Mouse (Mus musculus) forebrain, embryonic 12.5 days (tissue): ENCODE measurements around the gene Vgll1. TPM values are rescaled to one million over a fixed set of nuclear protein-coding genes. Genes with fewer than 3 reads are reported as not detected.
A peak's percentile ranks its signal among the peaks of the same experiment; 100 is the strongest.

Source experiments
- ATAC-seq: fragments of 200-750 bp; cut with Nextera tagmentation; 2 replicates; pipeline ENCODE4 v1.8.0; 2017; ENCODE audit warnings: moderate TSS enrichment; ENCODE audit not compliant: low FRiP score
- H3K27ac ChIP-seq: fragments of 300-500 bp; sonication (generic); 2 replicates; pipeline ENCODE4 v1.5.1; 2016; ENCODE audit warnings: mild to moderate bottlenecking
- H3K27me3 ChIP-seq: fragments of 300-500 bp; sonication (generic); 2 replicates; pipeline ENCODE4 v1.6.1; 2016; ENCODE audit warnings: mild to moderate bottlenecking
- H3K36me3 ChIP-seq: fragments of 300-500 bp; sonication (generic); replicated peaks from 2 replicates; pipeline ENCODE4 v1.6.1; 2016; ENCODE audit warnings: mild to moderate bottlenecking
- H3K4me1 ChIP-seq: fragments of 300-500 bp; sonication (generic); 2 replicates; pipeline ENCODE4 v1.6.1; 2016
- H3K4me2 ChIP-seq: fragments of 300-500 bp; sonication (generic); 2 replicates; pipeline ENCODE4 v1.6.1; 2016; ENCODE audit warnings: mild to moderate bottlenecking, moderate library complexity
- H3K4me3 ChIP-seq: fragments of 300-500 bp; sonication (generic); replicated peaks from 2 replicates; pipeline ENCODE4 v1.5.1; 2016; ENCODE audit warnings: mild to moderate bottlenecking
- H3K9ac ChIP-seq: fragments of 300-500 bp; sonication (generic); 2 replicates; pipeline ENCODE4 v1.6.1; 2016; ENCODE audit warnings: mild to moderate bottlenecking
- H3K9me3 ChIP-seq: fragments of 300-500 bp; sonication (generic); 2 replicates; pipeline ENCODE4 v1.6.1; 2016
- WGBS: fragments of 180-500 bp; shearing (Covaris S2); methylation state at CpG from one replicate; pipeline ENCODE4 v1.1.7; 2016; 5-methylcytosine and 5-hydroxymethylcytosine counted together
- polyA plus RNA-seq: library from polyadenylated mRNA; unstranded; fragments of >200 nt; fragmentation: Nextera tagmentation; extraction: Ambion mirVana; gene quantifications from 2 replicates; pipeline ENCODE4 v1.2.1, GENCODE M21; 2016

Gene Vgll1
- 0.15 and 0.34 TPM in 2 replicates for polyA plus RNA-seq

DNA sequence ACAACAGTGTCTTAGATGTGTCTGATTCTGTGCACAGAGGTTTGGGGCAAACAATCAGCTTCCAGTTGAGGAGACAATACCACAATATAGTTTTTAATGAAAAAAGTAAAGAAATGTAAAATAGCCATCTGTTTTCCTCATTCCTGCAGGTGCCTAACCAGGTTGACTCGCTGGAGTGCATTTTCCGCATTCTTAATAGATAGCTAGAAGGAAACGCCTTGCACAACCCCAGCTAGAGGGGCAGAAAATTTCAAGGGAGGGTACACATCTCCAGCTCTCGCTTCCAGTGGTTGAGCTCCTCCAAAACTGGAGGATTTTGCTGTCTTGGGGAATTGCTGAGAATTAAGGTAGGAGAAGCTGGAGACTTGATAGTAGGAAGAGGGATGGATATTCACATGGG is at the start of gene Vgll1:
Vgll1 (plus strand) TSS at position 301 of the 400 bp plus-strand sequence.
- no peak within 1 kb of the TSS for H3K4me2 ChIP-seq
- WGBS, result 86% methylated on average over 4 of the region's 4 CpGs
- no peaks in the 10 kb centered on the region for H3K9me3 ChIP-seq
- H3K36me3 ChIP-seq, result no peaks in the 10 kb centered on the region
- H3K9ac ChIP-seq, result no peak within 1 kb of the TSS
- no peak for ATAC-seq
- no peaks in the 10 kb centered on the region for H3K4me1 ChIP-seq
- H3K27ac ChIP-seq, result no peak within 1 kb of the TSS
- H3K27me3 ChIP-seq, result no peaks in the 10 kb centered on the region
- no peak within 1 kb of the TSS for H3K4me3 ChIP-seq

DNA sequence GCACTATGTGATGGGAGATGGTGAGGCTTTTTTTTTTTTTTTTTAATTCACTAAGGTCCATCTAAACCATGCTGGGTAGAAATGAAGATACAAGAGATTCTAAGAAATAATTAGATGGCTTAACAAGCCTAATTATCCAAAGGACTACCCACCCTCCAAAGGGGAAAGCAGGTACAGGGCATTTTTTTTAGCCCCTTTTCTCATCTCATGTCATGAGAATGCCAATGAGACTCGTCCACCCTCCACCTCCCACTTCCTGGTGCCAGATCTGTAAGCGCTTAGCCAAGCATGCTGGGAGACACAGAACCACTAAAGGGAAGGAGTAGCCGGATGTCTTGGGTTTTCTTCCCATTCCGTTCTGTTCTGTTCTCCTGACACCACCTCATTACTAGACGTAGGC is 45.1 kb upstream of the Vgll1 start, which contains the start of gene Brs3:
Brs3 (plus strand) TSS at position 301 of the 400 bp plus-strand sequence.
- no peak for ATAC-seq
- no peak within 1 kb of the TSS for H3K4me3 ChIP-seq
- no peak within 1 kb of the TSS for H3K27ac ChIP-seq
- H3K4me1 ChIP-seq, result no peaks in the 10 kb centered on the region
- H3K36me3 ChIP-seq, result no peaks in the 10 kb centered on the region
- WGBS, result 78% methylated on average over 5 of the region's 5 CpGs
- H3K27me3 ChIP-seq, result no peaks in the 10 kb centered on the region
- H3K9ac ChIP-seq, result no peak within 1 kb of the TSS
- no peak within 1 kb of the TSS for H3K4me2 ChIP-seq
- H3K9me3 ChIP-seq, result no peaks in the 10 kb centered on the region

DNA sequence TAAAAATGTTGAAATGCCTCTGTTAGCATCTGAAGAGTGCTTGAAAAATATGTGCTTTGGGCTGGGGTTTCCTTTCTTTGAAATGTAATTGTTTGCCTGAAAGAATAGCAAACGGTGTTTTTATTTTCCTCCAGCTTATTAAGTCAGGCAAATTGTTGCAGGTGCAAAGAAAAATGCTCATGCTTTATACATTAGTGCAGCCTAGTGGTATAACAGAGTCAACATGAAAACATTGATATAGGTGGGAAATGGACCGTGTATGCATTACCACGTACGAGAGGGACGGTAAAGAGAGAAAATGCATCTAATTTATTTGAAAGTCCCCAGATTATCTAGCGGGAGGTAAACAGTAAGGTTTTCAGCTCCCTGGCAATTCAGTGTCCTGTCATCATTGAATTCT is 44.0 kb upstream of the Vgll1 start:
- H3K9ac ChIP-seq, result no peak overlapping the region
- WGBS, result 86% methylated on average over 6 of the region's 6 CpGs
- H3K36me3 ChIP-seq, result no peaks in the 10 kb centered on the region
- no peak overlapping the region for H3K4me2 ChIP-seq
- no peaks in the 10 kb centered on the region for H3K27me3 ChIP-seq
- no peak overlapping the region for H3K4me3 ChIP-seq
- H3K27ac ChIP-seq, result no peak overlapping the region
- H3K9me3 ChIP-seq, result no peaks in the 10 kb centered on the region
- no peak for ATAC-seq
- H3K4me1 ChIP-seq, result no peaks in the 10 kb centered on the region

DNA sequence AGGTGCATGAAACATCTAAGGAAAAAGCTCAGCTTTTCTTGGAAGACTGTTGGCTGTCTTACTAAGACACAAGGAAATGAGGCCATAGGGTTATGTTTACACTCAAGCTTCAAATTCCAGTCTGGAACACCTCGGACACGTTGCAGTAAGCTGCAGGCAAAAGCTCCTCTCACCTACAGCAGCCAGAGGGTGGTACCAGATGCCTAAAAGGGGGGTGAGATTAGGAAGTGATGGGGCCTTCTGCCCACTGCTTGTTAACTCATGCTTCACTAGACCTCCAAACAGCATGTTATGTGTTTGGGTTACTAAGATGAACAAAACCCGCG is 35.1 kb upstream of the Vgll1 start:
- no peaks in the 10 kb centered on the region for H3K27me3 ChIP-seq
- no peaks in the 10 kb centered on the region for H3K36me3 ChIP-seq
- H3K9ac ChIP-seq, result peak overlapping the region; percentile 42; the same call in 1 of the 2 replicates
- ATAC-seq, result peak; percentile 76
- H3K4me2 ChIP-seq, result peak overlapping the region; percentile 45
- H3K4me3 ChIP-seq, result peak overlapping the region; percentile 55
- no peaks in the 10 kb centered on the region for H3K9me3 ChIP-seq
- peaks cover 4% of the 10 kb centered on the region; the same call in 1 of the 2 replicates for H3K4me1 ChIP-seq
- WGBS, result 18% methylated on average over 4 of the region's 4 CpGs
- H3K27ac ChIP-seq, result peak overlapping the region; percentile 95

DNA sequence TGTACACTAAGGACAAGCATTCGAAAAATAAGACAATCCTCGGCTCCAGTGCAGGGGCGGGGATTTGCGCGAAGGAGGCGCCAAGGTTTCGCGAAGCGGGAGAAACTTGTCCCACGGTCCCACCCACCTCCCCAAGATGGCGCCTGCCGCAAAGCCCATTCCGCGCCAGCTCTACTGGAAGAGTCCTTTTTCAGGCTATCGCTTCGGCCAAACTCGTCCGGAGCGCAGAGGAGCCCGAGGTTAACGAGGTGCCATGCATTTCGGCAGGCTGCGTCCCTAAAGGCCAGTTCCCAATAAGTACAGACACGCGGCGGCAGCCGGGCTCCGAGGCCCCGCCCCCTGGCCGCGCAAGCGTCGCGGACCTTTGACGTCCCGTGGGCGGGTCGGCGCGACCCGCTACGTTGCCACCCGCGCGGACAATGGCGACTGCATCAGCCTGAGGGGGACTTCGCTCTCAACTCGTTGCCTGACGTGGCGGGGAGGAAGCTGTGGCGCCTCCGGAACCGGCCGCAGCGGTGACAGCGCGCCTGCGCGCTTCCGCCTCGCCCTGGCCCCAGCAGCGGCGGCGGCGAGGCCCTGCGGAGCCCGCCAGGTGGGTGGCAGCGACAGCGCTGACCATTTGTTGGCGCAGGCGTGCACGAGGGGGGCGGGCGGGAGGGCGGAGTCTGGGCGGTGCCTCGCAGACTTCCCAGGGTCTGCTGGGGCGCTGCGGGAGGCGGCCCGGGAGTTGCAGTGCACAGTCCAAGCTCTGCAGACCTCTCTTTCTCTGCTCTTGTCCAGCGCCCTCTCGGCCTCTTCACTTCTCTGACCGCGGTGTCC is 34.5 kb upstream of the Vgll1 start, which contains the start of gene Htatsf1:
Htatsf1 (plus strand) TSS at position 410 of the 819 bp plus-strand sequence.
- ATAC-seq, result peak; percentile 96
- peaks cover 4% of the 10 kb centered on the region; the same call in 1 of the 2 replicates for H3K4me1 ChIP-seq
- H3K9ac ChIP-seq, result peak within 1 kb of the TSS; percentile 59
- no peaks in the 10 kb centered on the region for H3K9me3 ChIP-seq
- H3K4me2 ChIP-seq, result peak within 1 kb of the TSS; percentile 59
- peak within 1 kb of the TSS; percentile 55 for H3K4me3 ChIP-seq
- 16% methylated on average over 71 of the region's 85 CpGs for WGBS
- H3K27ac ChIP-seq, result peak within 1 kb of the TSS; percentile 95
- no peaks in the 10 kb centered on the region for H3K36me3 ChIP-seq
- H3K27me3 ChIP-seq, result no peaks in the 10 kb centered on the region

DNA sequence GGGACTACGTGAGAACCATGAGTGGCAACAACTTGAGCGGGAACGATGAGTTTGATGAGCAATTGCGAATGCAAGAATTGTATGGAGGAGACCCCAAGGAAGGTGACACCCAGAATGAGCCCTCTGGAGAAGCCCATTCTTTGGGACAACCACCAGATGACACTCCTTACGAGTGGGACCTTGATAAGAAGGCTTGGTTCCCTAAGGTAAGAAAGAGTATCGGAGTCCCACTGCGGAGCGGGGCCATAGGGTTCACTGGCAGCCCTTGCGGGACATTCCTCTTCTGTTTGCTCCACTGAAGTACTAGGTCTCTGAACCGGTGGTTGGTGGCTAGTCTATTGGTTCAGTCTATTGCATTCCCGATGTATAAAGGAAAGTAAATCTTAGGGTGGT is 33.9 kb upstream of the Vgll1 start:
- 22% methylated on average over 11 of the region's 11 CpGs for WGBS
- Histone ChIP-seq H3K9me3 (no peaks in the 10 kb centered on the region), H3K4me2 (peak overlapping the region; percentile 59), H3K27me3 (no peaks in the 10 kb centered on the region), H3K36me3 (no peaks in the 10 kb centered on the region), H3K27ac (peak overlapping the region; percentile 95; the same call in 1 of the 2 replicates), H3K4me1 (peaks cover 4% of the 10 kb centered on the region; the same call in 1 of the 2 replicates), H3K4me3 (peak overlapping the region; percentile 55), H3K9ac (peak overlapping the region; percentile 59)
- ATAC-seq, result no peak; the same call in 1 of the 2 replicates

DNA sequence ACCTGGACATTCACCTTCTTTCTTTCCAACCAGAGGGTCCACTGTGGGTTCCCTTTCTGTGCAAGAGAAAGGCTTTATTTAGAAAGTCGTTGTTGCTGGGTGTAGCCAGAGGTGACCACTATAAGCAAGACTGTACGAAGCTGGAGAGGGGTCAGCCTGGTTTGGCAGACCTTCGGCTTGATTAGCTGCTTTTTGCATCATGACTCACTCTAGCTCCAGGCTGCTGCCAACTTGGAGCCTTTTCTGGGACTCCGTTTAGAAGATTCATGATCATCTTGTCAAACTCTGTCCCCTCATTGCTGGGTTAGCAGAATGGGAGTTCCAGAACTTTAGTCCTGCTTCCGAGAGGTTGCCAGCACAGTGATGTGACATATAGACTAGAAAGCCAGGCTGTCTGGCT is 6.4 kb upstream of the Vgll1 start:
- Histone ChIP-seq H3K27ac (no peak overlapping the region), H3K9me3 (no peaks in the 10 kb centered on the region), H3K4me3 (no peak overlapping the region), H3K9ac (no peak overlapping the region), H3K4me2 (no peak overlapping the region), H3K4me1 (no peaks in the 10 kb centered on the region), H3K36me3 (no peaks in the 10 kb centered on the region), H3K27me3 (no peaks in the 10 kb centered on the region)
- ATAC-seq, result no peak
- 77% methylated on average over 5 of the region's 5 CpGs for WGBS

DNA sequence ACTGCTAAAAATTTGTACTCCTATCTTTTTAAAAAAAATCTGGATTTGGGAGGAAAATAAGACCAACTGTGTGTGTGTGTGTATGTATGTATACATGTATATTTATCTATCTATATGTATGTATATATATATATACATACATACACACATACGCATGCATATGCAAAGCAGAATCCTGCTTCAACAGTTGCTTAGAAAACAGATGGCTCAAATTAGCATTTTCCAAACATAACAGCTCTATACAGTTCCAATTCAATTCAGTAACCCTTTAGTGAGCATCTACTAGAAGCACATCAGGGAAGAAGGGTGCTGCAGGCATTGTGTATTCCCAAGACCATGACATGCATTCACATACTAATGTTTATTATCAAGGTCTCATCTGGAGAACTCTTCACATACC is 15.5 kb downstream of the Vgll1 start:
- H3K27me3 ChIP-seq, result no peaks in the 10 kb centered on the region
- H3K9me3 ChIP-seq, result no peaks in the 10 kb centered on the region
- no peak overlapping the region for H3K4me3 ChIP-seq
- no peak overlapping the region for H3K27ac ChIP-seq
- no peaks in the 10 kb centered on the region for H3K4me1 ChIP-seq
- no peak overlapping the region for H3K9ac ChIP-seq
- whole genome bisulfite sequencing, result 77% methylated on average over 1 of the region's 1 CpGs
- no peak overlapping the region for H3K4me2 ChIP-seq
- ATAC-seq, result no peak
- H3K36me3 ChIP-seq, result no peaks in the 10 kb centered on the region

DNA sequence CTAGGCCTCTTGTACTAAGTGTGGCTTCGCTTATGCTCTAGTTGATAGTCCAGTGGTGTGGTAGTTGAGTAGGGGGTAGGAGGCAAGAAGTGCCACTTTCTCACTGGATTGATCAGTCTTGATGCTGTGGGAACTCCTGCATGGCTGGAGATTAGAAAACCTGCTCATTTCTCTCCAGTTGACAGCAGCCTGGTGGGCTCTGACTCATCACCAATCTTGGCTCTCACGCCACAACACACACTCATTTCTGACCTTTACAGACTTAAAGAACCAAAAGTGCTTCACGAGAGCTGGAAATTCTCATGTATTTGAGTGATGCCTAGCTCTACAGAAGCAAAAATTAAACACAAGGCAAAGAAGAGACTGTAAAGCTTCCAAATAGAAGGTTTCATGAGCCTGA is 19.1 kb downstream of the Vgll1 start:
- Histone ChIP-seq H3K9ac (no peak overlapping the region), H3K4me3 (no peak overlapping the region), H3K27ac (no peak overlapping the region), H3K4me2 (no peak overlapping the region), H3K9me3 (no peaks in the 10 kb centered on the region), H3K27me3 (no peaks in the 10 kb centered on the region), H3K4me1 (no peaks in the 10 kb centered on the region), H3K36me3 (no peaks in the 10 kb centered on the region)
- ATAC-seq, result no peak
- 94% methylated on average over 3 of the region's 3 CpGs for WGBS

DNA sequence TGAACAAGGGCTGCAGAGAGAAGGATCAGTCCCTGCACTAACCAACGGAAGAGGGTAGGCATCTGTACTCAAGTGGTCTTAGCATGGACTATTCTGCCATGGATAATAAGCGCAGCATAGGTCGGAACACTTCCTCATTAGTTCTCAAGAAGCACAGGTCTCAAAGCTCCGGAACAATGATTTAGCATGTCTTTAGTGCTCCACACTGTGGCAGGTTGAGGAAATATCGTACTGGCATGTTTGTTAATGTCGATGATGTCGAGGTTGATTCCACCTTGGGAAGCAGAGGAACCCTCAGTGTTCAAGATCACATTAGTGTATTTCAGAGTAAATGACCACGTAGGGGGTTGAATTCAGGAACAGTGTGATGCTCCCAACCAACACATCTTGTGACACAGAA is 30.2 kb downstream of the Vgll1 start:
- no peaks in the 10 kb centered on the region for H3K9me3 ChIP-seq
- no peak overlapping the region for H3K9ac ChIP-seq
- no peaks in the 10 kb centered on the region for H3K27me3 ChIP-seq
- H3K27ac ChIP-seq, result no peak overlapping the region
- H3K4me1 ChIP-seq, result no peaks in the 10 kb centered on the region
- 81% methylated on average over 8 of the region's 8 CpGs for WGBS
- no peaks in the 10 kb centered on the region for H3K36me3 ChIP-seq
- no peak overlapping the region for H3K4me3 ChIP-seq
- H3K4me2 ChIP-seq, result no peak overlapping the region
- no peak for ATAC-seq

DNA sequence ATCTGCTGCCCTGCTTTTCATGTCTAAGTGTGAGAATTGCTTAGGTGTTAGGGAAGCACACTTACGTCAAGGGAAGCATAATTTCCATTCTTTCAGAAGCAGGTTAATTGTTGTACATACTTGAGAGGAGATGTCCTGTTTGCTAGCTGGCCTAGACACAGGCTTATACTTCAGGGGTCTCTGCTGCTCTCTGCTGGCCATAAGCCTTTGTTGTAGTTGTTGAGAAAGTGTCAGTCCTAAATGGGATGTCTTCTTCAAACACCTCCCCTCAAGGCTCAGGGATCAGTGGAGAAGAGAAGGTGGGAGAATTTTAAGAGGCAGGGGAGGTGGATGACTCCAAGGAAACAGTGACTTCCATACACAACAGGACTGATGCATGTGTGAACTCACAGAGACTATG is 32.9 kb downstream of the Vgll1 start:
- Histone ChIP-seq H3K4me3 (no peak overlapping the region), H3K9ac (no peak overlapping the region), H3K9me3 (no peaks in the 10 kb centered on the region), H3K27ac (no peak overlapping the region), H3K4me2 (no peak overlapping the region), H3K27me3 (no peaks in the 10 kb centered on the region), H3K4me1 (no peaks in the 10 kb centered on the region), H3K36me3 (no peaks in the 10 kb centered on the region)
- 88% methylated on average over 1 of the region's 1 CpGs for WGBS
- no peak for ATAC-seq

DNA sequence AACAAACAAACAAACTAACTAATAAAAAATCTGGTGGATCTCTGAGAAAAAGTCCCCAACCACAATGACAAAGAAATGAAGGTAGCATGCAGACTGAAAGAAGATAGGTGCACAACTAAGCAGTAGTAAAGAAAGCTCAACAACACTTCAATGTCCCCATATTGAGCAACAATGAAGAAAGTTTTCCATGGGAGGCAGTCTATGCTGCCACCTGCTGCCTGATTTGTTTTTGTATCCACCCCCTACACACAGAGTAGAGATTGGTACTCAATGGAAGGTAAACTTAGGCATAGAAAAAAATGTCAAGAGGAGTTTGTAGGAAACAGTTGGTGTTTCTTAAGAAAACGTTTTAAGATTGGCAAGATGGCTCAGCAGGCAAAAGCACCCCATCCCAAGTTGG is 42.7 kb downstream of the Vgll1 start:
- Histone ChIP-seq H3K36me3 (no peaks in the 10 kb centered on the region), H3K4me1 (no peaks in the 10 kb centered on the region), H3K27ac (no peak overlapping the region), H3K27me3 (no peaks in the 10 kb centered on the region), H3K4me2 (no peak overlapping the region), H3K9ac (no peak overlapping the region), H3K9me3 (no peaks in the 10 kb centered on the region), H3K4me3 (no peak overlapping the region)
- WGBS, result 31% methylated on average over 1 of the region's 1 CpGs
- ATAC-seq, result no peak

DNA sequence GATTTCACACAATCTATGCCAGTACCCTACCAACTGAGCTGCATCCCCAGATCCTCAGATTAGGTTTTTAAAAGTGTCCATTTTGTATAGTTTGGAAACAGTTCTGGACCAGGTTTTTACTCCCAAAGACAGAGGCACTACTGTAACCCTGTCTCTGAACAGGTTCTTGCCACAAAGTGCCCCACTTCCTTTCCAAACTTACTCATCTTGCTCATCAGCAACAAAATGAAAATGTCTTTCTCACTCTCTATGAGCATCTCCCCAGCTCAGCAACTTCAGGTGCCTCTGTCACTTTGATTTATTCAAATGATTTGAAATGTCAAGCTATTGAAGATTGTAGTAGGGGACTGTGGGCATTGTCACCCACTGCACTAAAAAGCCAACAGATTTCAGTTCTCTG is 49.7 kb downstream of the Vgll1 start:
- Histone ChIP-seq H3K4me1 (no peaks in the 10 kb centered on the region), H3K4me3 (no peak overlapping the region), H3K27ac (no peak overlapping the region), H3K4me2 (no peak overlapping the region), H3K36me3 (no peaks in the 10 kb centered on the region), H3K9me3 (no peaks in the 10 kb centered on the region), H3K9ac (no peak overlapping the region), H3K27me3 (no peaks in the 10 kb centered on the region)
- no peak for ATAC-seq
